Mouse (Mus musculus) liver, adult (tissue): ENCODE data around the gene Aco2.

Experiments
- GATA4 ChIP-seq: IDR thresholded peaks from 2 replicates; pipeline ENCODE4 v1.6.1; 2014; ENCODE audit warnings: mild to moderate bottlenecking, low read length; ENCODE audit not compliant: insufficient replicate concordance

The Aco2 gene

GRCm38 (mm10) chr15:81886795-81887550 is 14.9 kb downstream of the Aco2 start:
- TF ChIP-seq GATA4, result no peak

GRCm38 (mm10) chr15:81889175-81889574 is 17.1 kb downstream of the Aco2 start:
- TF ChIP-seq GATA4, result no peak

DNA sequence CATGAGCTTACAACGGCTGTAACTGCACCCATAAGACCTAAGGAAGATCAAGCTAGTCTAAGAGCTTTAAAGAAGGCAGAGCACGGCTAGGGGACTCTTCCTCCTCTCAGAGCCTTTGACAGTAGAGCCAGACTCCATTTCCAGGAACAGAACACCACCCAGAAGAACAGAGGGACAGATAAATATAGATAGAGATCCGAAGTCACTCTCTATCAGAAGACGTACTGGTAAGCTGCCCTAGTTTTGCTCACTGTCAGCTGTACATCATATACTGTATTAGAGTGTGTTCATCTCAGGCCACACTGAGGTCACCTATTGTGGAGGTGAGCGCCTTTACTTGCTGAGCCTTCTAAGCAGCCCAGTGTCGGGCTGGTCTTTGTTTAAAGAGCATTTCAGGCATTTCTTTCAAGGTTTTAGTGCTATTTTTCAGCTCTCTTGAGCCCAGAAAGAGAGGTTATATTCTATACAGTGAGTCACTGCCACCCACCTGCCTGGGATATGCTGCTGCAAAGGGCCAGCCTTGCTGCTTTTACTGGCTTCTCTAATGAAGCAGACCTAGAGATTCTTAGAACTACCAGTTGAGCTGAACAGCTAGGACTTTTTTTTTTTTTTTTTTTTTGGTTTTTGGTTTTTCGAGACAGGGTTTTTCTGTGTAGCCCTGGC is 19.2 kb downstream of the Aco2 start:
- no peak for TF ChIP-seq GATA4

GRCm38 (mm10) chr15:81891822-81892580 is 19.9 kb downstream of the Aco2 start:
- TF ChIP-seq GATA4, result no peak

DNA sequence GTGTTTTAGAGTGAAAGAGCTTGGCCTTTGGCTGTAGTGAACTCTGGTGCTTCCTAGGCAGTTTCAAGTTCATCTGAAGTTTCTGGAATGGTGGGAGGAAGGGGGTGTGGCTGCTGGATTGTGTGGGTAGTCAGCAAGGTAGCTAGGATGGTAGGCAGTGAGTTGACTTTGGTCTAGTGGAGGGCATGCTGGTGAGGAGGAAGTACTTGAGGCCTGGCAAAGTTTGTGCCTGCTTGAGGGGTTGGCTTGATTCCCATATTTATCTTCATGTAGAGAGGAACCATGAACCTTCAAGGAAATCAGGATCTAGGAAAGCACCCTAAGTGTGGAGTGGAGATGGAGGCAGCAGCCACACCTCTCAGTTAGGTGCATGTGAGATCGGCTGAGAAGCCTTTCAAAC is 21.9 kb downstream of the Aco2 start:
- no peak for TF ChIP-seq GATA4

DNA sequence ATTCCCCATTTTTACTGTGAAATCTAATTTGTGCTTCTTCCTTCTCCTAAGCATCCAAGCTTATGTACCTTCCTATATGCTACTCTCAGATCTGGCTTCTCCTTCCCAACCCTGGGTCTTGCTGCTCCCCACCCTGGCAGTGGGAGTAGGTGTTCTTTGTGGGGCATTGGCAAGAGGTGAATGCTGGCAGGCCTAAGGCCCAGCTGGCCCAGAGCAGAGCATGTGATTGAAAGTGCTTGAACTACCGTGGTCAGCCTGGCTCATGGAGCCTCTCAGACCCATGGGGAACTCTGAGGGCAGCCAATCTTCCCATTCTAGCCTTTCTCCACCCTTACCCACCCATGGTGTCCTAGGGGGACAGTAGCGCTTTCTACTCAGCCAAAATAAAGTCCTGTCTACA is 24.3 kb downstream of the Aco2 start:
- TF ChIP-seq GATA4, result no peak

DNA sequence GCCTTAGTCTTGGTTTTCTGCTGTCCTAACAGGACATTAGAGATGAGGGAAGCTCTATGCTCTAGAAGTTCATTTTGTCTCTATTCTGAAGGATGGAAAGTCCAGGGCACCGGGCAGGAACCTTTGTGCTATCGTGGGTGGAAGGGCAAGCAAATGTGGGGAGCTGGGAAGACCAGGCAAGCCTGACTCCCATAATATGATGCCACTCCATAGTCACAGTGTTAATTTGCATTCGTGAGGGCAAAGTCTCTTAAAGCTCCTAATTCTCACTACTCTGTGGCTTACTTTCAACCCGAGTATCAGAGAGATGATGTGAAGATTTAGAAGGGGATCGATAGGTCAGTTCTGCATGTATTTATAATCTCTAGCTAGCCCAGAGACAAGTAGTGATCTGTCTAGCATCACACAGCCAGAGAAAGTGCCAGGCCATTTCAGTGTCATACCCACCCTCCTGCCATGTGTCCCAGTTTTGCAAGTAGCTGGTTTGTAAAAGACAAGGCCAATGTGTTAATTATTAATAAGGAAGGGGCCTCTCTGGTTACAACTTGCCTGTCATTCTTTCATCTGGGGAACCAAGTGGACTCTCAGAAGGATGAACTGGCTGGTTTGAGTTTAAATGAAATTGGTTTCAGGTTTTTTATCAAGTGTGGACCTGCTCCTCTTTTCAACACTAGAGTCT is 25.6 kb downstream of the Aco2 start:
- no peak for TF ChIP-seq GATA4

- TF ChIP-seq GATA4, result no peak
Observed at GRCm38 (mm10) chr15:81898751-81899150, 26.6 kb downstream of the Aco2 start.

DNA sequence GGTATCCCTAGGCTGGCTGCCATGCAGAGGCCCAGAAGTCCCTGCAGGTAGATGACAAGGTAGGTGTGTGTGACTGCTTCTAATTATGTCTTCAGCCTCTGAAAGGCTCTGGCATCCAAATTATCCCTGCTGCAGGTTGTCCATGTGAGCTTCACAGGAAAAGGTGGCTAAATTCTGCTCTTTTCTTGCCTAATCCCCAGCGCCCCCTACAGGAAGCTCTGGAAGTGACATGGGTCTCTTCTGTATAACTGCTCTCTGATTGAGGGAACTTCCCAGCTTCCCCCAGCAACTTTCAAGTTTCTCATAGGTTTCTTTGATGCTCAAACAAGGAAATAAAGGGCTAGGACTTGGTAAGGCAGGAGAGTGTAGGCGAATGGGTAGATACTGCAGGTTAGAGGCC is 32.8 kb downstream of the Aco2 start:
- TF ChIP-seq GATA4, result no peak

GRCm38 (mm10) chr15:81907953-81908352 is 35.8 kb downstream of the Aco2 start:
- TF ChIP-seq GATA4, result no peak

- TF ChIP-seq GATA4, result no peak
Observed at GRCm38 (mm10) chr15:81912498-81912897, 40.4 kb downstream of the Aco2 start.

GRCm38 (mm10) chr15:81914668-81915067 is 42.6 kb downstream of the Aco2 start:
- no peak for TF ChIP-seq GATA4

DNA sequence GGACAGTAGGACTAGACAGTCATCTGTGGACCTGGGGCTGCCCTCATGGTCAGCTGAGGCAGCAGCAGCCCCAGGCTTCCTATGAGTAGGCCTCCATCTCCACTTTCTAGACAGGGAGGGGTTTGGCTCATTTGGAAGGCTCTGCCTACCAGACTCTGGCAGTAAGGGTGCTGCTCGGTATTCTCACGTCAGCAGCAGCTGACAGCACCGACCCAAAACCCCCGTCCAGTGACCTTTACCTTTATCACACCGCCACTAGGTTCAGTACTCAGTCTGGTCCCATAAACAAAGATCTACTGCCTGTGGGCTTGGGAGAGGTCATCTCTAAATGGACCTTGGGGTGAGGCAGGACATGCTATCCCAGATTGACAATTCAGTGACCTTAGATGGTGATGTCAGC is 43.6 kb downstream of the Aco2 start:
- no peak for TF ChIP-seq GATA4

- no peak for TF ChIP-seq GATA4
Observed at GRCm38 (mm10) chr15:81917201-81917600, 45.1 kb downstream of the Aco2 start.
